Mouse (Mus musculus) small intestine, adult 2 months (tissue): ENCODE measurements around the gene Parm1.

Source experiments
- CTCF ChIP-seq: fragments of 200-500 bp; IDR thresholded peaks from 2 replicates; pipeline ENCODE4 v1.5.1; 2012; ENCODE audit warnings: low read depth, mild to moderate bottlenecking, control low read depth, inconsistent platforms, low read length, moderate library complexity, mixed read lengths; ENCODE audit not compliant: insufficient replicate concordance, insufficient read length; ENCODE audit errors: extremely low read depth
- POLR2A ChIP-seq: fragments of 200-500 bp; IDR thresholded peaks from 2 replicates; pipeline ENCODE4 v1.6.1; 2012; ENCODE audit warnings: low read depth, mild to moderate bottlenecking, control low read depth, inconsistent platforms, low read length, moderate library complexity

GRCm38 (mm10) chr5:91667127-91667526, 149.7 kb downstream of the Parm1 start:
- TF ChIP-seq CTCF (no peak), POLR2A (no peak)
